Mouse (Mus musculus) lung, postnatal 0 days (tissue): ENCODE data around the gene Cd79a. TPM values are rescaled to one million over a fixed set of nuclear protein-coding genes. Genes with fewer than 3 reads are reported as not detected.

Source experiments
- ATAC-seq: fragments of 200-750 bp; cut with Nextera tagmentation; 2 replicates; pipeline ENCODE4 v1.8.0; 2017; ENCODE audit warnings: moderate library complexity
- DNase-seq: peaks from one replicate; pipeline ENCODE4 v3.0.0-alpha.2; 2016; ENCODE audit warnings: low spot score
- H3K27ac ChIP-seq: fragments of 300-500 bp; sonication (generic); 2 replicates; pipeline ENCODE4 v1.5.1; 2014; ENCODE audit warnings: antibody characterized with exemption, mild to moderate bottlenecking, low read length, mixed read lengths
- H3K27me3 ChIP-seq: fragments of 300-500 bp; sonication (generic); replicated peaks from 2 replicates; pipeline ENCODE4 v1.6.1; 2014; ENCODE audit warnings: low read length, mixed read lengths; ENCODE audit not compliant: insufficient read depth
- H3K36me3 ChIP-seq: fragments of 300-500 bp; sonication (generic); 2 replicates; pipeline ENCODE4 v1.6.1; 2014; ENCODE audit warnings: low read length, mixed read lengths; ENCODE audit not compliant: insufficient read depth
- H3K4me1 ChIP-seq: fragments of 300-500 bp; sonication (generic); 2 replicates; pipeline ENCODE4 v1.6.1; 2014; ENCODE audit warnings: antibody characterized with exemption, low read depth, low read length, mixed read lengths; ENCODE audit not compliant: insufficient read depth
- H3K4me2 ChIP-seq: fragments of 300-500 bp; sonication (generic); replicated peaks from 2 replicates; pipeline ENCODE4 v1.6.1; 2014; ENCODE audit warnings: low read depth, mild to moderate bottlenecking, low read length, moderate library complexity, mixed read lengths
- H3K4me3 ChIP-seq: fragments of 300-500 bp; sonication (generic); 2 replicates; pipeline ENCODE4 v1.5.1; 2014; ENCODE audit warnings: low read depth, low read length
- H3K9ac ChIP-seq: fragments of 300-500 bp; sonication (generic); replicated peaks from 2 replicates; pipeline ENCODE4 v1.6.1; 2014; ENCODE audit warnings: low read depth, mild to moderate bottlenecking
- H3K9me3 ChIP-seq: fragments of 300-500 bp; sonication (generic); 2 replicates; pipeline ENCODE4 v1.6.1; 2016; ENCODE audit warnings: low read length, mixed read lengths
- CTCF ChIP-seq: IDR thresholded peaks from 2 replicates; pipeline ENCODE4 v1.5.1; 2016; ENCODE audit warnings: antibody characterized with exemption, mild to moderate bottlenecking
- EP300 ChIP-seq: IDR thresholded peaks from 2 replicates; pipeline ENCODE4 v1.6.1; 2016; ENCODE audit warnings: antibody characterized with exemption, mild to moderate bottlenecking, control low read depth
- WGBS: fragments of 180-500 bp; shearing (Covaris S2); extraction: QIAGEN DNeasy Blood & Tissue Kit; methylation state at CpG from one replicate; pipeline ENCODE4 v1.1.7; 2014; 5-methylcytosine and 5-hydroxymethylcytosine counted together
- polyA plus RNA-seq: library from polyadenylated mRNA; unstranded; fragments of >200 nt; fragmentation: Nextera tagmentation; extraction: Ambion mirVana; gene quantifications from 2 replicates; pipeline ENCODE4 v1.2.1, GENCODE M21; 2015

Gene Cd79a
- polyA plus RNA-seq, 1 experiment from 2014 or later: 3.2 TPM

GRCm38 (mm10) chr7:24904936-24905335 is 7.8 kb downstream of the Cd79a start:
- peaks cover 14% of the 10 kb centered on the region; the same call in 1 of the 2 replicates for H3K36me3 ChIP-seq
- H3K27ac ChIP-seq: peak overlapping the region; percentile 81
- H3K27me3 ChIP-seq: no peaks in the 10 kb centered on the region
- peak; percentile 92 for DNase-seq
- no peak for TF ChIP-seq EP300
- peak; percentile 86 for TF ChIP-seq CTCF
- ATAC-seq: peak; percentile 15
- peak overlapping the region; percentile 74; the same call in 1 of the 2 replicates for H3K4me3 ChIP-seq
- no peaks in the 10 kb centered on the region for H3K9me3 ChIP-seq
- WGBS: 9% methylated on average over 3 of the region's 3 CpGs
- no peak overlapping the region; the same call in 1 of the 2 replicates for H3K9ac ChIP-seq
- peaks cover 17% of the 10 kb centered on the region; the same call in 1 of the 2 replicates for H3K4me1 ChIP-seq
- peak overlapping the region; percentile 89 for H3K4me2 ChIP-seq

GRCm38 (mm10) chr7:24906551-24906950 is 9.4 kb downstream of the Cd79a start:
- DNase-seq (peak; percentile 39), ATAC-seq (no peak)
- Histone ChIP-seq H3K9ac (no peak overlapping the region), H3K27ac (peak overlapping the region; percentile 64), H3K4me1 (peaks cover 17% of the 10 kb centered on the region; the same call in 1 of the 2 replicates), H3K36me3 (peaks cover 17% of the 10 kb centered on the region; the same call in 1 of the 2 replicates), H3K27me3 (no peaks in the 10 kb centered on the region), H3K4me2 (0 out of 2 replicates have a peak overlapping the region, but pooled peaks have one; percentile 41), H3K9me3 (no peaks in the 10 kb centered on the region), H3K4me3 (no peak overlapping the region)
- 17% methylated on average over 6 of the region's 6 CpGs for WGBS
- TF ChIP-seq EP300: no peak
- TF ChIP-seq CTCF: no peak

- H3K27me3 ChIP-seq: no peaks in the 10 kb centered on the region
- WGBS: 28% methylated on average over 12 of the region's 13 CpGs
- H3K9ac ChIP-seq: no peak overlapping the region
- peaks cover 15% of the 10 kb centered on the region; the same call in 1 of the 2 replicates for H3K4me1 ChIP-seq
- no peaks in the 10 kb centered on the region for H3K9me3 ChIP-seq
- TF ChIP-seq CTCF: peak; percentile 56
- TF ChIP-seq EP300: no peak
- DNase-seq: peak; percentile 83
- peaks cover 20% of the 10 kb centered on the region for H3K36me3 ChIP-seq
- H3K4me3 ChIP-seq: no peak overlapping the region; the same call in 1 of the 2 replicates
- H3K27ac ChIP-seq: peak overlapping the region; percentile 64
- H3K4me2 ChIP-seq: peak overlapping the region; percentile 41
- ATAC-seq: peak; percentile 32
These were observed 10.1 kb downstream of the Cd79a start for GRCm38 (mm10) chr7:24907211-24907748.

- H3K9ac ChIP-seq: no peak overlapping the region
- H3K36me3 ChIP-seq: peaks cover 41% of the 10 kb centered on the region
- no peak overlapping the region for H3K4me2 ChIP-seq
- WGBS: 91% methylated on average over 14 of the region's 14 CpGs
- no peaks in the 10 kb centered on the region for H3K27me3 ChIP-seq
- H3K27ac ChIP-seq: no peak overlapping the region
- TF ChIP-seq EP300 (no peak), CTCF (no peak)
- H3K4me1 ChIP-seq: no peaks in the 10 kb centered on the region
- no peak for ATAC-seq
- no peak for DNase-seq
- H3K9me3 ChIP-seq: no peaks in the 10 kb centered on the region
- H3K4me3 ChIP-seq: no peak overlapping the region
These were observed 15.3 kb downstream of the Cd79a start for GRCm38 (mm10) chr7:24912480-24912879.

GRCm38 (mm10) chr7:24918763-24919323 is 21.7 kb downstream of the Cd79a start:
- 92% methylated on average over 20 of the region's 20 CpGs for WGBS
- Histone ChIP-seq H3K9ac (no peak overlapping the region), H3K4me3 (no peak overlapping the region), H3K27me3 (no peaks in the 10 kb centered on the region), H3K27ac (no peak overlapping the region), H3K4me1 (no peaks in the 10 kb centered on the region), H3K9me3 (no peaks in the 10 kb centered on the region), H3K4me2 (no peak overlapping the region), H3K36me3 (peaks cover 49% of the 10 kb centered on the region)
- DNase-seq: no peak
- TF ChIP-seq EP300: no peak
- no peak for TF ChIP-seq CTCF
- no peak for ATAC-seq

- ATAC-seq (peak; percentile 25; the same call in 1 of the 2 replicates), DNase-seq (no peak)
These were observed 22.5 kb downstream of the Cd79a start for GRCm38 (mm10) chr7:24919728-24920127.

More at GRCm38 (mm10) chr7:24919728-24920127, 22.5 kb downstream of the Cd79a start:
- Histone ChIP-seq H3K27ac (no peak overlapping the region), H3K27me3 (no peaks in the 10 kb centered on the region), H3K36me3 (peaks cover 55% of the 10 kb centered on the region), H3K4me1 (no peaks in the 10 kb centered on the region), H3K4me2 (no peak overlapping the region), H3K9ac (no peak overlapping the region), H3K4me3 (no peak overlapping the region), H3K9me3 (no peaks in the 10 kb centered on the region)
- 79% methylated on average over 9 of the region's 9 CpGs for WGBS
- TF ChIP-seq EP300 (no peak), CTCF (no peak)
